Mouse (Mus musculus) midbrain, embryonic 11.5 days (tissue): ENCODE results near the gene Rgs6. TPM values are rescaled to one million over a fixed set of nuclear protein-coding genes. Genes with fewer than 3 reads are reported as not detected.
A peak's percentile ranks its signal among the peaks of the same experiment; 100 is the strongest.

ENCODE experiments used
- ATAC-seq: fragments of 200-750 bp; cut with Nextera tagmentation; 2 replicates; pipeline ENCODE4 v1.8.0; 2017; ENCODE audit warnings: moderate TSS enrichment, moderate library complexity; ENCODE audit not compliant: low FRiP score
- DNase-seq: peaks from one replicate; pipeline ENCODE4 v3.0.0; 2015; ENCODE audit warnings: low spot score; ENCODE audit errors: missing footprints
- H3K27ac ChIP-seq: fragments of 300-500 bp; sonication (generic); 2 replicates; pipeline ENCODE4 v1.5.1; 2014; ENCODE audit warnings: low read depth, low read length
- H3K27me3 ChIP-seq: fragments of 300-500 bp; sonication (generic); 2 replicates; pipeline ENCODE4 v1.6.1; 2014; ENCODE audit warnings: mild to moderate bottlenecking, low read length, moderate library complexity, mixed read lengths; ENCODE audit not compliant: control insufficient read depth, insufficient read depth
- H3K36me3 ChIP-seq: fragments of 300-500 bp; sonication (generic); 2 replicates; pipeline ENCODE4 v1.6.1; 2014; ENCODE audit warnings: mild to moderate bottlenecking, low read length, moderate library complexity, mixed read lengths; ENCODE audit not compliant: control insufficient read depth, insufficient read depth
- H3K4me1 ChIP-seq: fragments of 300-500 bp; sonication (generic); 2 replicates; pipeline ENCODE4 v1.6.1; 2014; ENCODE audit warnings: low read length; ENCODE audit not compliant: control insufficient read depth, insufficient read depth
- H3K4me2 ChIP-seq: fragments of 300-500 bp; sonication (generic); 2 replicates; pipeline ENCODE4 v1.6.1; 2014; ENCODE audit warnings: mild to moderate bottlenecking, moderate library complexity
- H3K4me3 ChIP-seq: fragments of 300-500 bp; sonication (generic); 2 replicates; pipeline ENCODE4 v1.5.1; 2014; ENCODE audit warnings: low read depth, low read length
- H3K9ac ChIP-seq: fragments of 300-500 bp; sonication (generic); 2 replicates; pipeline ENCODE4 v1.6.1; 2014; ENCODE audit warnings: low read length
- H3K9me3 ChIP-seq: fragments of 300-500 bp; sonication (generic); 2 replicates; pipeline ENCODE4 v1.6.1; 2016; ENCODE audit warnings: low read length; ENCODE audit not compliant: control insufficient read depth
- WGBS: fragments of 180-500 bp; shearing (Covaris S2); extraction: QIAGEN DNeasy Blood & Tissue Kit; methylation state at CpG from one replicate; pipeline ENCODE4 v1.1.7; 2014; 5-methylcytosine and 5-hydroxymethylcytosine counted together
- polyA plus RNA-seq: library from polyadenylated mRNA; unstranded; fragments of >200 nt; fragmentation: Nextera tagmentation; extraction: Ambion mirVana; gene quantifications from 2 replicates; pipeline ENCODE4 v1.2.1, GENCODE M21; 2014

Gene Rgs6
- polyA plus RNA-seq, 1 experiment from 2014 or later: 0.64 TPM

DNA sequence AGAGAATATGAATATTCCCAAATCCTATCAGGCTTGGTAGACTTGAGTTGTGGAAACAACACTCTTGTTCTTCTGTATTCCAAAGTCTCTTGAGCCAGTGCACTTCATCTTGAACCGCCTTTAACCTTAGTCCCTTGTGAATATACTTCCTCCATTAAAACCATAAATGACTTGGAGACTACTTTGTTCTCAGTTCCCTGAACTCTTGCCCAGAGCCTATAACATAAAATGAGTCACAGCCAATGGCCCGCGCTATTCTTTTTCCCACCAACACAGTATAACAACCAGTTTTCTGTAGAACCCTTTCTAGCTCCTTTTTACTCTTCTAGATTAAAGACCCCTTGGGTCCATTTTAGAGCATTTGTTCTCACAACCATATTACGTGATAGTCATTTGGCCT, 412.9 kb downstream of the Rgs6 start:
- no peaks in the 10 kb centered on the region for H3K27me3 ChIP-seq
- ATAC-seq (no peak), DNase-seq (no peak)
- H3K9ac ChIP-seq: no peak overlapping the region
- H3K4me1 ChIP-seq: peaks cover 3% of the 10 kb centered on the region; the same call in 1 of the 2 replicates
- H3K27ac ChIP-seq: no peak overlapping the region
- no peaks in the 10 kb centered on the region for H3K36me3 ChIP-seq
- WGBS: 95% methylated on average over 4 of the region's 4 CpGs
- no peaks in the 10 kb centered on the region for H3K9me3 ChIP-seq
- H3K4me2 ChIP-seq: no peak overlapping the region
- no peak overlapping the region for H3K4me3 ChIP-seq

GRCm38 (mm10) chr12:83004014-83004682, 416.1 kb downstream of the Rgs6 start:
- ATAC-seq (no peak), DNase-seq (no peak)
- 79% methylated on average over 9 of the region's 9 CpGs for WGBS
- Histone ChIP-seq H3K9ac (no peak overlapping the region), H3K27me3 (no peaks in the 10 kb centered on the region), H3K4me1 (no peaks in the 10 kb centered on the region), H3K27ac (no peak overlapping the region), H3K4me3 (no peak overlapping the region), H3K36me3 (no peaks in the 10 kb centered on the region), H3K9me3 (no peaks in the 10 kb centered on the region), H3K4me2 (no peak overlapping the region)

DNA sequence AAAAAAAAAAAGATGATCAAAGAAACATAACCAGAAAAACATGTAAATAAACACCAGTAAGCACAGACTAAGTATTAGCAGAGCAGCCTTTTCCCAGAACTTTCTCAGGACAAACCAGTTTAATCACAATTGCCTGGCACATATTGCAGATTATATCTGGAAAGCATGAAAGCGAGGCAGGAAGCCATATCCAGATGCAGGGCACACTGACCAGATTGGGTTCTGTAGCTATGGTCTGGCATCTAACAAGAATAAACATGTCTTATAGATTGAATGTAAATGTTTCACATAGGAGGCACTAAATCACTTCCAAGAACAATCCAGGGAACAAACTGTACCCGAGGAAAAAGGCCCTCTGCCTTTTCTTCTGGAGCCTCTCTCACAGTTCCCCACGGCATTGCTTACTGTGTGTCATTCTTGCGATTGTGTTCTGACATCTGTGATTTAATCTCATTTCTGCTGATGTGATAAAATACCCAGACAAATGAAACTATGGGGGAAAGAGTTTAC, 423.0 kb downstream of the Rgs6 start:
- Histone ChIP-seq H3K27ac (no peak overlapping the region), H3K27me3 (no peaks in the 10 kb centered on the region), H3K9me3 (no peaks in the 10 kb centered on the region), H3K9ac (no peak overlapping the region), H3K36me3 (no peaks in the 10 kb centered on the region), H3K4me3 (no peak overlapping the region), H3K4me1 (no peaks in the 10 kb centered on the region), H3K4me2 (no peak overlapping the region)
- 91% methylated on average over 4 of the region's 4 CpGs for WGBS
- DNase-seq (peak; percentile 28), ATAC-seq (no peak)

DNA sequence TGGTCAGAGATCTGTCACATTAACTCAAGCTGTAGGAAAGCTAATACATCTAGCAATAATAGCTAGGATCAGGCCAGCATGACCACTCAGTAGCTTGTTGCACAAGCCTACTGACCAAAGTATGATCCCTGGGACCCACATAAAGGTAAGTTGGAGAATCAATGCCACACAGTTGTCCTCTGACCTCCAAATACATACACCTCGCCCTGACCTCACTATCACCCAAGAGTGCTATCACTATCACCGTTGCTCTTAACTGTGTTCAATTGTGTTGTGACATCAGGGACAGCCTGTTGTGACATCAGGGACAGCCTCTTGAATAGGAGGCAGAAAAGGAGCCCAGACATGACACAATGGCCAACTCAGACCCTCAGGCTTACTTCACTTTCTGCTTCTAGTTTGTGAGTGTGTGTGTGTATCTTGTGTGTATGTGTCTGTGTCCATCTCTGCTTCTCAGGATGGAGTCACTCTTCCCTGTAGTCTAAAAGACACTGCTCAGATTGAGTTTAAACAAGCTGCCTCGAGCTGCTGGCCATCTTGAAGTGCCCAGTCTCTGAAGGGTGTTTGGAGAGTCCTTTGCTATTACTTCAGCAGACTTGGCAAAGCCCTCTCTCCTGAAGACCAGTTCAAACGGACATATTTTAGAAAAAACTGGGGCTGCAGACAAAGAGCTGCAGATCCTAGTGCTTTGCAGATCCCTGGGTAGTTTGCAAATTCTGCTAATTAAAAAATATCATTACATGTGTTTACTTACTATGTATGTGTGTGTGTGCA, 426.0 kb downstream of the Rgs6 start:
- DNase-seq (peak; percentile 8), ATAC-seq (no peak)
- H3K27me3 ChIP-seq: no peaks in the 10 kb centered on the region
- no peak overlapping the region for H3K27ac ChIP-seq
- no peak overlapping the region for H3K9ac ChIP-seq
- H3K36me3 ChIP-seq: no peaks in the 10 kb centered on the region
- whole genome bisulfite sequencing: 80% methylated on average over 4 of the region's 4 CpGs
- no peaks in the 10 kb centered on the region for H3K9me3 ChIP-seq
- H3K4me1 ChIP-seq: no peaks in the 10 kb centered on the region
- no peak overlapping the region for H3K4me3 ChIP-seq
- H3K4me2 ChIP-seq: no peak overlapping the region

DNA sequence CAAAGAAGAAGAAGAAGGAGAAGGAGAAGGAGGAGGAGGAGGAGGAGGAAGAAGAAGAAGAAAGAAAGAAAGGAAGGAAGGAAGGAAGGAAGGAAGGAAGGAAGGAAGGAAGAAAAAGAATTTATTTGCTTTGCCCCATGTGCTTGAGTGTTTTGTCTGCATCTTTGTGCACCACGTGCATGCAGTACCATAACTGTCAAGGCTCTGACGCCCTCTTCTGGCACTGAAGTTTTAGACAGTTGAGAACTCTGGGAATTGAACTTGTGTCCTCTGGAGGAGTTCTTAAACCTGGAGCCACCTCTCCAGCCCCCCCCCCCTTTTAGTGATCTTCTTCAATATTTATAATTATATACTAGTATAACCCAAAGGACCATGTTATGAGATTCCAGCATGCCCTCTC, 426.8 kb downstream of the Rgs6 start:
- H3K27ac ChIP-seq: no peak overlapping the region
- H3K4me2 ChIP-seq: no peak overlapping the region
- H3K36me3 ChIP-seq: no peaks in the 10 kb centered on the region
- H3K9ac ChIP-seq: no peak overlapping the region
- H3K9me3 ChIP-seq: no peaks in the 10 kb centered on the region
- WGBS: 23% methylated on average over 2 of the region's 2 CpGs
- H3K4me3 ChIP-seq: no peak overlapping the region
- H3K4me1 ChIP-seq: no peaks in the 10 kb centered on the region
- ATAC-seq (no peak), DNase-seq (peak; percentile 41)
- H3K27me3 ChIP-seq: no peaks in the 10 kb centered on the region

GRCm38 (mm10) chr12:83015366-83015765, 427.3 kb downstream of the Rgs6 start:
- Histone ChIP-seq H3K9me3 (no peaks in the 10 kb centered on the region), H3K27me3 (no peaks in the 10 kb centered on the region), H3K9ac (no peak overlapping the region), H3K4me1 (no peaks in the 10 kb centered on the region), H3K4me3 (no peak overlapping the region), H3K36me3 (no peaks in the 10 kb centered on the region), H3K4me2 (no peak overlapping the region), H3K27ac (no peak overlapping the region)
- ATAC-seq (no peak), DNase-seq (peak; percentile 54)
- WGBS: 79% methylated on average over 5 of the region's 5 CpGs

GRCm38 (mm10) chr12:83016486-83016885, 428.4 kb downstream of the Rgs6 start:
- Histone ChIP-seq H3K4me3 (no peak overlapping the region), H3K36me3 (no peaks in the 10 kb centered on the region), H3K27me3 (no peaks in the 10 kb centered on the region), H3K4me2 (no peak overlapping the region), H3K27ac (no peak overlapping the region), H3K9ac (no peak overlapping the region), H3K4me1 (no peaks in the 10 kb centered on the region), H3K9me3 (no peaks in the 10 kb centered on the region)
- no peak for ATAC-seq
- DNase-seq: peak; percentile 33
- WGBS: 83% methylated on average over 6 of the region's 6 CpGs

DNA sequence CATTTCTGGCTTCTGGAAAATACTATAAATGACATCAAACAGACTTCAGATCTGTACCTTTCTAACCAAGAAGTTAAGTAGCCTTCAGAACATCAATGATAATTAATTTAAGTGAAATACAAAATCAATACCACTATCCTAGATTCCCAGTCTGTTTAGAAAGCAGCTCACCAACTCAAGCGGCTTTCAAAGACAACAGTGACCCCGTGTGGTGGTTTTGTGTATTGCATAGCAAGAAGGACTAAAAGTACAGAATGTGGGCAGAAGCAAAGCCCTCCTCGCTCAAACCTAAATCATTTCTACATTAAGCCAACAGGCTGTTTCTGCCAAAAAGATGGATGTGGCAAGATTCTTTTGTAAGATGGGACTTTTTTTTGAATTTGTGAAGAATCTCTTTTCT, 429.9 kb downstream of the Rgs6 start:
- DNase-seq: peak; percentile 99
- H3K4me2 ChIP-seq: no peak overlapping the region
- no peak overlapping the region for H3K4me3 ChIP-seq
- ATAC-seq: no peak
- no peak overlapping the region for H3K27ac ChIP-seq
- no peak overlapping the region for H3K9ac ChIP-seq
- H3K9me3 ChIP-seq: no peaks in the 10 kb centered on the region
- WGBS: 7% methylated on average over 3 of the region's 3 CpGs
- H3K36me3 ChIP-seq: no peaks in the 10 kb centered on the region
- no peaks in the 10 kb centered on the region for H3K4me1 ChIP-seq
- H3K27me3 ChIP-seq: no peaks in the 10 kb centered on the region

DNA sequence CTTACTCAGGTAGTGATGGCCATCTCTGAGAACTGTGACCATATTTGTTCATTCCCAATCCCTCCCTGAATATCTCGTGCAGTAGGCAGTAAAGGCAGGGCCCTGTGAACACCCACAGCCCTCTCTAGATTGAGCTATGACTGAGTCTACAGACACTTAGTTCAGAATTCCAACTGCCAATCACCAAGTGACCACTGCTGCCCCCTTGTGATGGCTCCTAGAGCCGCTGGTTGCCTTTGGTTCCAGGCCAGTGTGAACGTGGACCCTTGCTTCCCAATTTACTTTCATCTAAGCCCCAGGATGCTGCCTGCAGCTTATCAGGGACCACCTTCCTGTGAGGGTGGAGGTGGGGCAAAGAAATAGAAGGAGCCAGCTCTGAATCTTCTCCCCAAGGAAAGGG, 438.9 kb downstream of the Rgs6 start:
- Histone ChIP-seq H3K9me3 (no peaks in the 10 kb centered on the region), H3K4me3 (no peak overlapping the region), H3K27me3 (no peaks in the 10 kb centered on the region), H3K9ac (no peak overlapping the region), H3K4me1 (no peaks in the 10 kb centered on the region), H3K36me3 (no peaks in the 10 kb centered on the region), H3K4me2 (no peak overlapping the region), H3K27ac (no peak overlapping the region)
- no peak for ATAC-seq
- 23% methylated on average over 3 of the region's 3 CpGs for WGBS
- no peak for DNase-seq
